Comparison of ENCODE assay signal across 19 mouse cellular contexts in the genomic region with DNA sequence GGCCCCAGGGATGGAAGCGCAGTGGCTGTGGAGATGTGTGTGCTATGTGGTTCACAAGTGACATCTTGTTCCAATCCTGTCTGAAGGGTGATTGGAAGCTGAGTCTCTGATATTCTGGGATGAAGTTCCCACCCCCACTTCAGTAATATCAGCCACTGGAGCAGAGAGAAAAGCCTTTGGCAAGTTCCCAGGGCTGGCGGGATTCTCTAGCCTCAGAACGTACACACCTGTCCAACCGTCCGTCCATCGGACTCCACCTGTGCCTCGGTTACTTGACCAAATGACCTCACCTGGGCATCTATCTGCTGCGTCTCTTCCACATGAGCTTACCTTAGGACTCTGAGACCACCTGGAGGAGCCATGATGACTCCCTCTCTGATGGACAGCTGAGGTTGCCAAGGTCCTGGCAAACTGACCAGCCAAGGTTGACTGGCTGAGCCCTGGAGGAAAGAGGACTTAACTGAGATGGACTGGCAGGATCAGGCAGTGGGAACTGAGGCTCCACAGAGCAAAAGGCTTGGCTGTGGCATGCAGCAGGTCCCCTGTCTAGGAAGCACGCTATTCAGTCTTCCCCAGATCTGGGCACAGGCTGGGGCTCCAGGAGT.
DNase-seq lines count a peak whose midpoint lies in the region; ATAC-seq and TF ChIP-seq lines count a peak whose summit lies in the region.
"Had no signal": no experiment of that assay in that cellular context is flagged by ENCODE, and none has a peak within 500 bp of the region (broad histone marks: within the 10 kb centered on the region; RNA-seq: fewer than 3 reads in every experiment).

No protein-coding gene starts in this region.

- TF ChIP-seq CTCF in hindbrain, postnatal 0 days (IDR thresholded peaks at IDR 0.05; ENCODE audit: low read depth) = no peak
- TF ChIP-seq CTCF in brain, embryonic 14.5 days (IDR thresholded peaks at IDR 0.05; ENCODE audit: borderline replicate concordance, extremely low read depth, insufficient read depth, insufficient read length) = no peak

- no peaks in the 10 kb centered on the region for H3K9me3 ChIP-seq in hindbrain, embryonic 13.5 days
- H3K9me3 ChIP-seq in hindbrain, postnatal 0 days (ENCODE audit: low read length) = no peaks in the 10 kb centered on the region
- H3K9me3 ChIP-seq in forebrain, embryonic 11.5 days (ENCODE audit: control insufficient read depth, low read length) = no peaks in the 10 kb centered on the region
- no peaks in the 10 kb centered on the region for H3K9me3 ChIP-seq in hindbrain, embryonic 14.5 days (ENCODE audit: control insufficient read depth, low read length)
- no peaks in the 10 kb centered on the region for H3K9me3 ChIP-seq in liver, embryonic 12.5 days (replicated peaks)
- H3K9me3 ChIP-seq: heart, embryonic 13.5 days; kidney, embryonic 15.5 days; limb, embryonic 15.5 days; liver, embryonic 15.5 days; lung, embryonic 15.5 days had no signal

- ATAC-seq in hindbrain, embryonic 13.5 days (ENCODE audit: low FRiP score) = no peak
- ATAC-seq in hindbrain, postnatal 0 days = no peak
- no peak for ATAC-seq in forebrain, embryonic 11.5 days (replicated peaks; ENCODE audit: low FRiP score)
- no peak for ATAC-seq in hindbrain, embryonic 14.5 days (ENCODE audit: low FRiP score)
- ATAC-seq in liver, embryonic 12.5 days = no peak

- intact Hi-C loops in heart, postnatal 36 days (cut with DNase I) = no loop called here

- peaks cover 86% of the 10 kb centered on the region for H3K4me1 ChIP-seq in hindbrain, embryonic 13.5 days (replicated peaks)
- peaks cover 26% of the 10 kb centered on the region for H3K4me1 ChIP-seq in hindbrain, postnatal 0 days (ENCODE audit: insufficient read depth, low read length)
- H3K4me1 ChIP-seq in forebrain, embryonic 11.5 days (replicated peaks; ENCODE audit: control insufficient read depth, insufficient read depth, low read length) = peaks cover 47% of the 10 kb centered on the region
- H3K4me1 ChIP-seq in hindbrain, embryonic 14.5 days (replicated peaks; ENCODE audit: control insufficient read depth, insufficient read depth, low read length) = peaks cover 65% of the 10 kb centered on the region
- peaks cover 2% of the 10 kb centered on the region for H3K4me1 ChIP-seq in liver, embryonic 12.5 days
- H3K4me1 ChIP-seq: liver, embryonic 15.5 days had no signal

- no peak overlapping the region for H3K9ac ChIP-seq in hindbrain, embryonic 13.5 days
- no peak overlapping the region for H3K9ac ChIP-seq in hindbrain, postnatal 0 days (replicated peaks; ENCODE audit: low read length)
- no peak overlapping the region for H3K9ac ChIP-seq in forebrain, embryonic 11.5 days (ENCODE audit: low read length)
- peak overlapping the region; percentile 22 for H3K9ac ChIP-seq in hindbrain, embryonic 14.5 days
- H3K9ac ChIP-seq in liver, embryonic 12.5 days = no peak overlapping the region
- H3K9ac ChIP-seq: heart, embryonic 13.5 days; kidney, embryonic 15.5 days; limb, embryonic 15.5 days; liver, embryonic 15.5 days; lung, embryonic 15.5 days had no signal

- H3K27me3 ChIP-seq in hindbrain, embryonic 13.5 days = 0 out of 2 replicates have a peak, but pooled peaks cover 6% of the 10 kb centered on the region
- no peaks in the 10 kb centered on the region for H3K27me3 ChIP-seq in hindbrain, postnatal 0 days (ENCODE audit: insufficient read depth, low read length)
- no peaks in the 10 kb centered on the region for H3K27me3 ChIP-seq in forebrain, embryonic 11.5 days (ENCODE audit: control insufficient read depth, insufficient read depth, low read length)
- no peaks in the 10 kb centered on the region for H3K27me3 ChIP-seq in hindbrain, embryonic 14.5 days (ENCODE audit: control insufficient read depth, insufficient read depth, low read length)
- H3K27me3 ChIP-seq in liver, embryonic 12.5 days (replicated peaks) = peaks cover 10% of the 10 kb centered on the region; the same call in 1 of the 2 replicates
- H3K27me3 ChIP-seq: limb, embryonic 15.5 days; liver, embryonic 15.5 days; lung, embryonic 15.5 days had no signal

- no peaks in the 10 kb centered on the region for H3K36me3 ChIP-seq in hindbrain, embryonic 13.5 days
- H3K36me3 ChIP-seq in hindbrain, postnatal 0 days (ENCODE audit: insufficient read depth, low read length) = no peaks in the 10 kb centered on the region
- H3K36me3 ChIP-seq in forebrain, embryonic 11.5 days (ENCODE audit: control insufficient read depth, insufficient read depth, low read length) = no peaks in the 10 kb centered on the region
- H3K36me3 ChIP-seq in hindbrain, embryonic 14.5 days (replicated peaks; ENCODE audit: control insufficient read depth, insufficient read depth) = no peaks in the 10 kb centered on the region
- no peaks in the 10 kb centered on the region for H3K36me3 ChIP-seq in liver, embryonic 12.5 days
- H3K36me3 ChIP-seq: heart, embryonic 13.5 days; kidney, embryonic 15.5 days; limb, embryonic 15.5 days; liver, embryonic 15.5 days; lung, embryonic 15.5 days had no signal

- TF ChIP-seq POLR2A in brain, embryonic 14.5 days (IDR thresholded peaks at IDR 0.05; ENCODE audit: borderline replicate concordance, extremely low read depth, insufficient read depth, insufficient read length, poor library complexity, severe bottlenecking) = no peak

- no peak overlapping the region for H3K4me3 ChIP-seq in hindbrain, embryonic 13.5 days
- H3K4me3 ChIP-seq in hindbrain, postnatal 0 days (ENCODE audit: low read length) = no peak overlapping the region
- no peak overlapping the region for H3K4me3 ChIP-seq in forebrain, embryonic 11.5 days (ENCODE audit: low read depth, low read length)
- no peak overlapping the region for H3K4me3 ChIP-seq in hindbrain, embryonic 14.5 days (replicated peaks; ENCODE audit: low read length)
- H3K4me3 ChIP-seq in liver, embryonic 12.5 days = no peak overlapping the region
- H3K4me3 ChIP-seq: heart, adult 2 months; heart, embryonic 13.5 days; kidney, embryonic 15.5 days; limb, embryonic 15.5 days; liver, embryonic 15.5 days; lung, embryonic 15.5 days had no signal

- H3K27ac ChIP-seq in hindbrain, embryonic 13.5 days = peak overlapping the region; percentile 90
- no peak overlapping the region for H3K27ac ChIP-seq in hindbrain, postnatal 0 days
- H3K27ac ChIP-seq in forebrain, embryonic 11.5 days (ENCODE audit: low read depth, low read length) = 0 out of 2 replicates have a peak overlapping the region, but pooled peaks have one; percentile 21
- H3K27ac ChIP-seq in hindbrain, embryonic 14.5 days = peak overlapping the region; percentile 52; the same call in 1 of the 2 replicates
- H3K27ac ChIP-seq in liver, embryonic 12.5 days = no peak overlapping the region
- H3K27ac ChIP-seq: heart, adult 2 months; heart, embryonic 13.5 days; kidney, embryonic 15.5 days; limb, embryonic 15.5 days; liver, embryonic 15.5 days; lung, embryonic 15.5 days had no signal

- WGBS in hindbrain, embryonic 13.5 days = 80% methylated on average over 9 of the region's 9 CpGs
- WGBS in hindbrain, postnatal 0 days = 69% methylated on average over 9 of the region's 9 CpGs
- 90% methylated on average over 9 of the region's 9 CpGs for WGBS in forebrain, embryonic 11.5 days
- WGBS in hindbrain, embryonic 14.5 days = 82% methylated on average over 9 of the region's 9 CpGs
- WGBS in liver, embryonic 12.5 days (ENCODE audit: insufficient replicate concordance) = 73% methylated on average over 9 of the region's 9 CpGs

- no peak overlapping the region for H3K4me2 ChIP-seq in hindbrain, embryonic 13.5 days
- no peak overlapping the region for H3K4me2 ChIP-seq in hindbrain, postnatal 0 days (ENCODE audit: low read depth, low read length)
- no peak overlapping the region for H3K4me2 ChIP-seq in forebrain, embryonic 11.5 days (ENCODE audit: low read depth, low read length, severe bottlenecking)
- no peak overlapping the region for H3K4me2 ChIP-seq in hindbrain, embryonic 14.5 days (replicated peaks)
- no peak overlapping the region for H3K4me2 ChIP-seq in liver, embryonic 12.5 days
- H3K4me2 ChIP-seq: heart, embryonic 13.5 days; kidney, embryonic 15.5 days; limb, embryonic 15.5 days; liver, embryonic 15.5 days; lung, embryonic 15.5 days had no signal

- no peak for DNase-seq in hindbrain, postnatal 0 days (ENCODE audit: low spot score)
- DNase-seq in brain, embryonic 14.5 days (ENCODE audit: low read depth) = peak; percentile 33
- peak; percentile 49 for DNase-seq in forebrain, embryonic 11.5 days (ENCODE audit: low spot score)
- no peak for DNase-seq in hindbrain, embryonic 14.5 days (ENCODE audit: low spot score)
- DNase-seq in heart, postnatal 36 days = no peak
- DNase-seq: adrenal gland, postnatal 10 days; cerebellum, adult 9-10 months; heart, adult 2 months; heart, postnatal 14 days; kidney, adult 11 months; lung, postnatal 4 days; right cerebral cortex, postnatal 14 days had no signal

Comparison
In these comparisons a context has a peak if more than half of its experiments do, and no peak if none do; other contexts are left out.
1. H3K27ac ChIP-seq: peak in hindbrain, embryonic 13.5 days (single experiment), forebrain, embryonic 11.5 days (single experiment) and hindbrain, embryonic 14.5 days (single experiment); none in hindbrain, postnatal 0 days (single experiment) and liver, embryonic 12.5 days (single experiment).
2. DNase-seq: peak in brain, embryonic 14.5 days (single experiment) and forebrain, embryonic 11.5 days (single experiment); none in hindbrain, postnatal 0 days (single experiment), hindbrain, embryonic 14.5 days (single experiment) and heart, postnatal 36 days (0 of 2).